Mouse (Mus musculus) heart, postnatal 0 days (tissue): ENCODE results near the gene Dbx1. TPM values are rescaled to one million over a fixed set of nuclear protein-coding genes. Genes with fewer than 3 reads are reported as not detected.
A peak's percentile ranks its signal among the peaks of the same experiment; 100 is the strongest.

ENCODE experiments used
- ATAC-seq: fragments of 200-750 bp; cut with Nextera tagmentation; 2 replicates; pipeline ENCODE4 v1.8.0; 2017; ENCODE audit warnings: low read depth, moderate number of reproducible peaks, moderate library complexity; ENCODE audit not compliant: insufficient read depth
- DNase-seq: peaks from one replicate; pipeline ENCODE4 v3.0.0-alpha.2; 2016; ENCODE audit warnings: low spot score
- H3K27ac ChIP-seq: fragments of 300-500 bp; sonication (generic); 2 replicates; pipeline ENCODE4 v1.5.1; 2014; ENCODE audit warnings: low read depth, mild to moderate bottlenecking
- H3K27me3 ChIP-seq: fragments of 300-500 bp; sonication (generic); 2 replicates; pipeline ENCODE4 v1.6.1; 2014; ENCODE audit warnings: low read length, mixed read lengths; ENCODE audit not compliant: control insufficient read depth, insufficient read depth
- H3K36me3 ChIP-seq: fragments of 300-500 bp; sonication (generic); replicated peaks from 2 replicates; pipeline ENCODE4 v1.6.1; 2014; ENCODE audit warnings: low read length, mixed read lengths; ENCODE audit not compliant: control insufficient read depth, insufficient read depth
- H3K4me1 ChIP-seq: fragments of 300-500 bp; sonication (generic); 2 replicates; pipeline ENCODE4 v1.6.1; 2014; ENCODE audit warnings: antibody characterized with exemption; ENCODE audit not compliant: control insufficient read depth, insufficient read depth
- H3K4me2 ChIP-seq: fragments of 300-500 bp; sonication (generic); 2 replicates; pipeline ENCODE4 v1.6.1; 2014; ENCODE audit warnings: low read depth, mild to moderate bottlenecking, low read length, moderate library complexity
- H3K4me3 ChIP-seq: fragments of 300-500 bp; sonication (generic); 2 replicates; pipeline ENCODE4 v1.5.1; 2014; ENCODE audit warnings: low read depth, low read length
- H3K9ac ChIP-seq: fragments of 300-500 bp; sonication (generic); replicated peaks from 2 replicates; pipeline ENCODE4 v1.6.1; 2014; ENCODE audit warnings: low read depth, low read length, mixed read lengths
- H3K9me3 ChIP-seq: fragments of 300-500 bp; sonication (generic); replicated peaks from 2 replicates; pipeline ENCODE4 v1.6.1; 2016; ENCODE audit warnings: low read length; ENCODE audit not compliant: control insufficient read depth
- CTCF ChIP-seq: IDR thresholded peaks from 2 replicates; pipeline ENCODE4 v1.5.1; 2016; ENCODE audit warnings: antibody characterized with exemption, control low read depth, low read depth
- EP300 ChIP-seq: IDR thresholded peaks from 2 replicates; pipeline ENCODE4 v1.6.1; 2016; ENCODE audit warnings: antibody characterized with exemption, low read depth
- WGBS: fragments of 180-500 bp; shearing (Covaris S2); extraction: QIAGEN DNeasy Blood & Tissue Kit; methylation state at CpG from one replicate; pipeline ENCODE4 v1.1.7; 2014; 5-methylcytosine and 5-hydroxymethylcytosine counted together
- polyA plus RNA-seq: library from polyadenylated mRNA; unstranded; fragments of >200 nt; fragmentation: Nextera tagmentation; extraction: Ambion mirVana; gene quantifications from 2 replicates; pipeline ENCODE4 v1.2.1, GENCODE M21; 2015
- total RNA-seq: library from RNA; depleted of rRNA; stranded (reverse); fragments of >200 nt; gene quantifications from 2 replicates; pipeline ENCODE4 v1.2.3, GENCODE M21; 2014; ENCODE audit warnings: low replicate concordance

The Dbx1 gene
- total and polyA plus RNA-seq, 2 experiments from 2014 or later: not detected

GRCm38 (mm10) chr7:49635074-49635621 lies 1.5 kb downstream of the Dbx1 start:
- H3K9me3 ChIP-seq: no peaks in the 10 kb centered on the region

GRCm38 (mm10) chr7:49634291-49635073 lies 2.2 kb downstream of the Dbx1 start:
- no peak for DNase-seq
- no peaks in the 10 kb centered on the region for H3K9me3 ChIP-seq
- peak overlapping the region; percentile 67 for H3K4me2 ChIP-seq
- H3K27me3 ChIP-seq: peaks cover 96% of the 10 kb centered on the region
- WGBS: 1% methylated on average over 26 of the region's 26 CpGs
- no peak overlapping the region for H3K27ac ChIP-seq
- H3K4me1 ChIP-seq: peaks cover 14% of the 10 kb centered on the region; the same call in 1 of the 2 replicates
- H3K9ac ChIP-seq: no peak overlapping the region
- no peak for TF ChIP-seq CTCF
- no peak for TF ChIP-seq EP300
- H3K36me3 ChIP-seq: no peaks in the 10 kb centered on the region
- H3K4me3 ChIP-seq: peak overlapping the region; percentile 50
- ATAC-seq: no peak

More at GRCm38 (mm10) chr7:49635074-49635621, 1.5 kb downstream of the Dbx1 start:
- Histone ChIP-seq H3K9ac (no peak overlapping the region), H3K4me2 (peak overlapping the region; percentile 67; the same call in 1 of the 2 replicates), H3K36me3 (no peaks in the 10 kb centered on the region), H3K4me1 (peaks cover 14% of the 10 kb centered on the region; the same call in 1 of the 2 replicates), H3K27me3 (peaks cover 98% of the 10 kb centered on the region), H3K4me3 (peak overlapping the region; percentile 50), H3K27ac (no peak overlapping the region)
- ATAC-seq (no peak), DNase-seq (no peak)
- no peak for TF ChIP-seq EP300
- TF ChIP-seq CTCF: no peak
- 2% methylated on average over 35 of the region's 35 CpGs for WGBS

- WGBS: under 1% methylated on average over 33 of the region's 33 CpGs
- DNase-seq (no peak), ATAC-seq (no peak)
- Histone ChIP-seq H3K36me3 (no peaks in the 10 kb centered on the region), H3K27ac (no peak overlapping the region), H3K4me3 (peak overlapping the region; percentile 50), H3K4me1 (peaks cover 14% of the 10 kb centered on the region; the same call in 1 of the 2 replicates), H3K27me3 (peaks cover 90% of the 10 kb centered on the region), H3K9ac (no peak overlapping the region), H3K9me3 (no peaks in the 10 kb centered on the region), H3K4me2 (peak overlapping the region; percentile 67)
- TF ChIP-seq CTCF (no peak), EP300 (no peak)
Observed at GRCm38 (mm10) chr7:49633375-49633956, 3.2 kb downstream of the Dbx1 start.

GRCm38 (mm10) chr7:49632391-49632790 lies 4.3 kb downstream of the Dbx1 start:
- ATAC-seq (no peak), DNase-seq (no peak)
- no peaks in the 10 kb centered on the region for H3K9me3 ChIP-seq
- no peak overlapping the region for H3K4me2 ChIP-seq
- H3K27ac ChIP-seq: no peak overlapping the region
- H3K4me3 ChIP-seq: no peak overlapping the region
- H3K36me3 ChIP-seq: no peaks in the 10 kb centered on the region
- peaks cover 89% of the 10 kb centered on the region for H3K27me3 ChIP-seq
- TF ChIP-seq CTCF (no peak), EP300 (no peak)
- H3K4me1 ChIP-seq: peaks cover 14% of the 10 kb centered on the region; the same call in 1 of the 2 replicates
- H3K9ac ChIP-seq: no peak overlapping the region
- WGBS: 4% methylated on average over 24 of the region's 24 CpGs

- WGBS: 16% methylated on average over 9 of the region's 9 CpGs
- Histone ChIP-seq H3K36me3 (no peaks in the 10 kb centered on the region), H3K27ac (no peak overlapping the region), H3K4me2 (no peak overlapping the region), H3K27me3 (peaks cover 88% of the 10 kb centered on the region), H3K9ac (no peak overlapping the region), H3K4me3 (no peak overlapping the region), H3K9me3 (no peaks in the 10 kb centered on the region), H3K4me1 (peaks cover 14% of the 10 kb centered on the region; the same call in 1 of the 2 replicates)
- DNase-seq (no peak), ATAC-seq (no peak)
- no peak for TF ChIP-seq CTCF
- TF ChIP-seq EP300: no peak
Observed at GRCm38 (mm10) chr7:49631885-49632284, 4.8 kb downstream of the Dbx1 start.
